Mouse (Mus musculus): ENCODE measurements around the gene Akirin2. TPM values are rescaled to one million over a fixed set of nuclear protein-coding genes. Genes with fewer than 3 reads are reported as not detected.

Akirin2 gene
- polyA plus RNA-seq, 1 experiment from 2014 or later = 9.2 TPM

DNA sequence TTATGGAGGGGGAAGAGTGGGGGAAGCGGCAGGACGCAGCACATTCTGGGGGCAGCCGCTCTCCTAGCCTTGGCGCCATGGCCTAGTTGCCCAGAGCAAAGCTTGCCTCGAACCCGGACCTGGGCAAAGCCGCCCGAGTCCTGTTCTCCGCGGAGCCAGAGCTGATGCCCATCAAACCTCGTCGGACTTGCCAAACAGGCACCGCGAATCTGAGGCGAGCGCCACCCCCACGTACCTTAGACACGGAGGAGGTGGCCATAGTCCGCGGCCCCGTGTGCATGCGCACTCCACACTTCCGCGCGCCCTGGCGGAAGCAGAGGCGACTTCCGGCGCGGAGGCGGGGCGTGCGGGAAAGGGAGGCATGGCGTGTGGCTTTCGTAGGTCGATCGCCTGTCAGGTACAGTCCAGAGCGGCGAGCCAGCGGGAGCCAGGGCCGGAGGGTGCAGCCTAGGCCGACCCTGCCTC, 63.9 kb downstream of the Akirin2 start, which contains the start of the genes Orc3 and Rars2:
TSS of gene Orc3 (minus strand) at position 315 of the 465 bp plus-strand sequence.
TSS of gene Rars2 (plus strand) at position 328 of the 465 bp plus-strand sequence.
- peak within 1 kb of the TSS; percentile 82 for H3K9ac ChIP-seq (ENCODE audit: low read depth, low read length)
- H3K4me1 ChIP-seq (ENCODE audit: control insufficient read depth, insufficient read depth, low read length) = peaks cover 12% of the 10 kb centered on the region
- H3K4me3 ChIP-seq (ENCODE audit: low read length) = peak within 1 kb of the TSS; percentile 71
- no peaks in the 10 kb centered on the region for H3K9me3 ChIP-seq (ENCODE audit: control insufficient read depth, low read length)
- peak; percentile 99 for ATAC-seq
- peak within 1 kb of the TSS; percentile 65 for H3K4me2 ChIP-seq (ENCODE audit: low read depth, low read length)
- H3K27me3 ChIP-seq (replicated peaks; ENCODE audit: control insufficient read depth, insufficient read depth, low read length) = no peaks in the 10 kb centered on the region
- H3K27ac ChIP-seq (ENCODE audit: low read length) = peak within 1 kb of the TSS; percentile 87
- peaks cover under 1% of the 10 kb centered on the region; the same call in 1 of the 2 replicates for H3K36me3 ChIP-seq (ENCODE audit: control insufficient read depth, insufficient read depth, low read length)
- WGBS = 0% methylated on average over 42 of the region's 42 CpGs

DNA sequence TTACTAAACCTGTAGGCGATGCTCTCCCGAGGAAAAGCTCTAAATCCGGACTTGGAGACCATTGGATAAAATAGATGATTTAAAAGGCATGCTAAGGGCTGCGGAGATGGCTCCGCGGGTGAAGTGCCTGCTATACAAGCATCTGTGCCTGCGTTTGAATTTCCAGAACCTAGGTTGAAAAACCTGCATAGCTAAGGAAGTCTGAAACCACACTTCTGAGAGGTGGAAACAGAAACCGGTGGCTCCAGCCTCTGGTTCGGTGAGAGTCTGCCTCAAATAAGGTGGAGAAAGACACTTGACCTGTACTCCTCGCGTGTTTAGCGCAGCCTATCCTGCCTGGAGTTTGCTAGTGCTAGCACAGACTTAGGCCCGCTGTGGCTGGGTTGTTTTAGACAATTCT, 64.6 kb downstream of the Akirin2 start:
- WGBS = under 1% methylated on average over 13 of the region's 13 CpGs
- Histone ChIP-seq H3K4me3 (ENCODE audit: low read length) (peak overlapping the region; percentile 71), H3K27ac (ENCODE audit: low read length) (peak overlapping the region; percentile 38), H3K9ac (ENCODE audit: low read depth, low read length) (peak overlapping the region; percentile 82), H3K27me3 (replicated peaks; ENCODE audit: control insufficient read depth, insufficient read depth, low read length) (no peaks in the 10 kb centered on the region), H3K9me3 (ENCODE audit: control insufficient read depth, low read length) (no peaks in the 10 kb centered on the region), H3K4me2 (ENCODE audit: low read depth, low read length) (peak overlapping the region; percentile 65), H3K36me3 (ENCODE audit: control insufficient read depth, insufficient read depth, low read length) (no peaks in the 10 kb centered on the region), H3K4me1 (ENCODE audit: control insufficient read depth, insufficient read depth, low read length) (peaks cover 12% of the 10 kb centered on the region)
- ATAC-seq = peak; percentile 31

GRCm38 (mm10) chr4:34616146-34616545, 65.4 kb downstream of the Akirin2 start:
- Histone ChIP-seq H3K4me3 (ENCODE audit: low read length) (peak overlapping the region; percentile 71), H3K9me3 (ENCODE audit: control insufficient read depth, low read length) (no peaks in the 10 kb centered on the region), H3K4me1 (ENCODE audit: control insufficient read depth, insufficient read depth, low read length) (peaks cover 12% of the 10 kb centered on the region), H3K27ac (ENCODE audit: low read length) (peak overlapping the region; percentile 38; the same call in 1 of the 2 replicates), H3K4me2 (ENCODE audit: low read depth, low read length) (peak overlapping the region; percentile 65), H3K27me3 (replicated peaks; ENCODE audit: control insufficient read depth, insufficient read depth, low read length) (no peaks in the 10 kb centered on the region), H3K36me3 (ENCODE audit: control insufficient read depth, insufficient read depth, low read length) (no peaks in the 10 kb centered on the region), H3K9ac (ENCODE audit: low read depth, low read length) (peak overlapping the region; percentile 82)
- ATAC-seq = no peak
- 64% methylated on average over 8 of the region's 8 CpGs for WGBS

Other genes starting within 250 kb of the Akirin2 start
- gene Orc3, start 64.0 kb downstream of the Akirin2 start, polyA plus RNA-seq (2015; fragmentation: Nextera tagmentation; extraction: Ambion mirVana) = 64.1 and 69.2 TPM in 2 replicates
- 74.5 and 75.3 TPM in 2 replicates for gene Rars2, start 64.0 kb downstream of the Akirin2 start, polyA plus RNA-seq (2015; fragmentation: Nextera tagmentation; extraction: Ambion mirVana)
- gene Slc35a1, start 136.5 kb downstream of the Akirin2 start, polyA plus RNA-seq (2015; fragmentation: Nextera tagmentation; extraction: Ambion mirVana) = 69.6 and 78.6 TPM in 2 replicates
- 0.15 and 0.20 TPM in 2 replicates for gene Cfap206, start 179.3 kb downstream of the Akirin2 start, polyA plus RNA-seq (2015; fragmentation: Nextera tagmentation; extraction: Ambion mirVana)
- gene Gm136, start 205.3 kb downstream of the Akirin2 start, polyA plus RNA-seq (2015; fragmentation: Nextera tagmentation; extraction: Ambion mirVana) = not detected in 2 replicates
- 46.8 and 52.1 TPM in 2 replicates for gene Smim8, start 227.5 kb downstream of the Akirin2 start, polyA plus RNA-seq (2015; fragmentation: Nextera tagmentation; extraction: Ambion mirVana)

Data from intestine, embryonic 16.5 days (tissue).